Mouse (Mus musculus) frontal cortex, postnatal 10 days (tissue): ENCODE results near the gene Sipa1l2.

Experiments used
- DNase-seq, 2 experiments: peaks; one replicate each; pipeline ENCODE4 v3.0.0; 2022; ENCODE audit warnings: low spot score in 2 of 2, mixed read lengths in 1 of 2

Sipa1l2 gene

GRCm38 (mm10) chr8:125513935-125514334, 55.7 kb downstream of the Sipa1l2 start:
- DNase-seq: no peak

- no peak for DNase-seq
These were observed 56.3 kb downstream of the Sipa1l2 start for GRCm38 (mm10) chr8:125513242-125513866.

GRCm38 (mm10) chr8:125512561-125512960, 57.0 kb downstream of the Sipa1l2 start:
- no peak for DNase-seq

GRCm38 (mm10) chr8:125510861-125511668, 58.5 kb downstream of the Sipa1l2 start:
- no peak for DNase-seq

- peak in 1 of 2 experiments; percentile 29 for DNase-seq
These were observed 59.8 kb downstream of the Sipa1l2 start for GRCm38 (mm10) chr8:125509776-125510175.

- no peak for DNase-seq
These were observed 60.4 kb downstream of the Sipa1l2 start for GRCm38 (mm10) chr8:125509175-125509574.

- DNase-seq: no peak
These were observed 62.3 kb downstream of the Sipa1l2 start for GRCm38 (mm10) chr8:125507291-125507690.

GRCm38 (mm10) chr8:125504605-125505257, 64.9 kb downstream of the Sipa1l2 start:
- peak in 1 of 2 experiments; percentile 29 for DNase-seq

- DNase-seq: no peak
These were observed 65.8 kb downstream of the Sipa1l2 start for GRCm38 (mm10) chr8:125503808-125504207.

- DNase-seq: peak; percentile 28 to 35
These were observed 66.8 kb downstream of the Sipa1l2 start for GRCm38 (mm10) chr8:125502828-125503227.

GRCm38 (mm10) chr8:125500005-125500404, 69.6 kb downstream of the Sipa1l2 start:
- no peak for DNase-seq

- DNase-seq: no peak
These were observed 71.1 kb downstream of the Sipa1l2 start for GRCm38 (mm10) chr8:125498508-125498907.

- no peak for DNase-seq
These were observed 74.1 kb downstream of the Sipa1l2 start for GRCm38 (mm10) chr8:125495545-125495944.

- DNase-seq: no peak
These were observed 76.3 kb downstream of the Sipa1l2 start for GRCm38 (mm10) chr8:125493254-125493815.

GRCm38 (mm10) chr8:125492416-125492815, 77.2 kb downstream of the Sipa1l2 start:
- no peak for DNase-seq

- DNase-seq: no peak
These were observed 80.9 kb downstream of the Sipa1l2 start for GRCm38 (mm10) chr8:125488747-125489146.

- no peak for DNase-seq
These were observed 83.9 kb downstream of the Sipa1l2 start for GRCm38 (mm10) chr8:125485715-125486114.

- DNase-seq: no peak
These were observed 84.9 kb downstream of the Sipa1l2 start for GRCm38 (mm10) chr8:125484530-125485196.

GRCm38 (mm10) chr8:125482491-125483096, 87.0 kb downstream of the Sipa1l2 start:
- no peak for DNase-seq

GRCm38 (mm10) chr8:125474876-125475275, 94.7 kb downstream of the Sipa1l2 start:
- peak; percentile 23 to 42 for DNase-seq

GRCm38 (mm10) chr8:125471374-125471773, 98.2 kb downstream of the Sipa1l2 start:
- DNase-seq: no peak
